Mouse (Mus musculus) cerebellum, adult 2 months (tissue): ENCODE measurements at regions not wholly inside any gene's neighbourhood (a gene's known extent, or its start where the extent isn't known, plus 50 kb on each side); places are given as distances from the start of the nearest gene placed in this dataset.

Experiments
- CTCF ChIP-seq: fragments of 200-500 bp; IDR thresholded peaks from 2 replicates; pipeline ENCODE4 v1.5.1; 2011; ENCODE audit warnings: low read depth, mild to moderate bottlenecking, control low read depth, low read length, moderate library complexity, borderline replicate concordance; ENCODE audit not compliant: insufficient read depth
- POLR2A ChIP-seq: fragments of 200-500 bp; IDR thresholded peaks from 2 replicates; pipeline ENCODE4 v1.6.1; 2011; ENCODE audit warnings: low read length, control low read depth, borderline replicate concordance; ENCODE audit not compliant: insufficient read depth

- TF ChIP-seq POLR2A, result no peak
- no peak for TF ChIP-seq CTCF
Measured at GRCm38 (mm10) chr4:124047898-124048297, 130.1 kb upstream of the 4930535I16Rik start.
